Mouse (Mus musculus) megakaryocyte, embryonic 14.5 days (primary cell): ENCODE results near the gene Bcdin3d.

ENCODE experiments used
- FLI1 ChIP-seq: IDR thresholded peaks from 2 replicates; pipeline ENCODE4 v1.6.1; 2012; ENCODE audit warnings: low read length, inconsistent platforms, mixed read lengths
- GATA1 ChIP-seq: IDR thresholded peaks from 3 replicates; pipeline ENCODE4 v1.6.1; 2012; ENCODE audit warnings: mixed read lengths, low read length, inconsistent platforms, borderline replicate concordance

DNA sequence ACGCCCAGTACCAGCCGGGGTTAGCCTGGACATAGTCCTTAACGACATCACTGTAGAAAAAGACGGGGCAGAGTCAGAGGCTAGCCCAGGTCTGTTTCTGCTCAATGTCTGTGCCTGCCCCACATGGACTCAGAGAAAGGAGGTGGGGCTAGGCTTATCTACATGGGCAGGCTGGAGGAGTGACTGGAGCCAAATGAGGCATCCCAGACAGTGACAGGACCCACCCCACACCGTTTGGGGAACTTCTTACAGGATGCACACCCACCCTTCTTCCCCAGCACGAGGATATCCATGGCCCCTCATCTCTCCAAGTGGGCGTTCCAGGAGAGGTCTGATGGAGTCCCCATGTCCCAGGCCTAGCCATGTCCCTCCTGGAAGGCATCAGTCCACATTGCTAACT, 45.8 kb upstream of the Bcdin3d start:
- TF ChIP-seq GATA1, result no peak
- no peak for TF ChIP-seq FLI1
